Mouse (Mus musculus) E14TG2a.4 (cell line): ENCODE measurements around the gene Dph5.

Experiments used
- CTCF ChIP-seq: conservative IDR thresholded peaks from 2 replicates; pipeline ENCODE4 v1.5.1; 2014; ENCODE audit warnings: low read length
- NANOG ChIP-seq: IDR thresholded peaks from 2 replicates; pipeline ENCODE4 v1.6.1; 2014; ENCODE audit warnings: borderline replicate concordance, low read length, mixed read lengths
- POU5F1 ChIP-seq: IDR thresholded peaks from 2 replicates; pipeline ENCODE4 v1.6.1; 2014; ENCODE audit warnings: low read length, borderline replicate concordance

DNA sequence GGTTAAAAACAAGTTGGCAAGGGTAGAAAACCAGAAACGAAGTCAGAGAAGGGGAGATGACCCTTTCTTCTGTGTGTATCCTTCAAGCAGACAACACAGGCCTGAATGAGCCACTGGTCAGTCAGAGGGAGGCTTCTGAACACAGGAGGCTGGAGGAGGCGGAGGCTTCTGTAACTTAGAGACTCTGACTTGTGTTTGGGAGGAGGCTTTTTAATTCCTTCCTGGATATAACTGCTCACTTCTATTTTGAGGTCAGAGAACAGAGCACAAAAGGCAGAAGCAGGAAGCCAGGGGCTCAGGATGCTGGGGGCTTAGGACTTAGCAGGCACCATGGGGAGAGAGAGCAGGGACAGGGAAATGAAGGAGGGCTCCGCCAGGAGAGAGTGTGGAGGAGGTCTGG lies 63.6 kb downstream of the Dph5 start:
- no peak for TF ChIP-seq CTCF
- no peak for TF ChIP-seq POU5F1
- no peak for TF ChIP-seq NANOG
